Mouse (Mus musculus) intestine, postnatal 0 days (tissue): ENCODE measurements around the gene Snrpa1. TPM values are rescaled to one million over a fixed set of nuclear protein-coding genes. Genes with fewer than 3 reads are reported as not detected.
A peak's percentile ranks its signal among the peaks of the same experiment; 100 is the strongest.

Experiments used
- ATAC-seq: fragments of 200-750 bp; cut with Nextera tagmentation; 2 replicates; pipeline ENCODE4 v1.8.0; 2017; ENCODE audit warnings: mild to moderate bottlenecking, moderate TSS enrichment, moderate library complexity
- H3K27ac ChIP-seq: fragments of 300-500 bp; sonication (generic); 2 replicates; pipeline ENCODE4 v1.5.1; 2014; ENCODE audit warnings: mild to moderate bottlenecking, low read depth, low read length, moderate library complexity
- H3K27me3 ChIP-seq: fragments of 300-500 bp; sonication (generic); replicated peaks from 2 replicates; pipeline ENCODE4 v1.6.1; 2014; ENCODE audit warnings: low read length, mixed read lengths; ENCODE audit not compliant: control insufficient read depth, insufficient read depth
- H3K36me3 ChIP-seq: fragments of 300-500 bp; sonication (generic); 2 replicates; pipeline ENCODE4 v1.6.1; 2014; ENCODE audit warnings: mild to moderate bottlenecking, moderate library complexity; ENCODE audit not compliant: control insufficient read depth, insufficient read depth
- H3K4me1 ChIP-seq: fragments of 300-500 bp; sonication (generic); replicated peaks from 2 replicates; pipeline ENCODE4 v1.6.1; 2014; ENCODE audit warnings: antibody characterized with exemption, low read length, mixed read lengths; ENCODE audit not compliant: control insufficient read depth, insufficient read depth
- H3K4me2 ChIP-seq: fragments of 300-500 bp; sonication (generic); replicated peaks from 2 replicates; pipeline ENCODE4 v1.6.1; 2014; ENCODE audit warnings: low read depth, mild to moderate bottlenecking, moderate library complexity
- H3K4me3 ChIP-seq: fragments of 300-500 bp; sonication (generic); 2 replicates; pipeline ENCODE4 v1.5.1; 2014; ENCODE audit warnings: low read depth, low read length
- H3K9ac ChIP-seq: fragments of 300-500 bp; sonication (generic); 2 replicates; pipeline ENCODE4 v1.6.1; 2014; ENCODE audit warnings: mild to moderate bottlenecking, low read depth, low read length
- H3K9me3 ChIP-seq: fragments of 300-500 bp; sonication (generic); 2 replicates; pipeline ENCODE4 v1.6.1; 2016; ENCODE audit warnings: mixed run types; ENCODE audit not compliant: control insufficient read depth
- CTCF ChIP-seq: sonication (generic); IDR thresholded peaks from 2 replicates; pipeline ENCODE4 v1.5.1; 2016; ENCODE audit warnings: low read depth, mild to moderate bottlenecking, control low read depth, antibody characterized with exemption, moderate library complexity
- WGBS: fragments of 180-500 bp; shearing (Covaris S2); extraction: QIAGEN DNeasy Blood & Tissue Kit; methylation state at CpG from one replicate; pipeline ENCODE4 v1.1.7; 2014; 5-methylcytosine and 5-hydroxymethylcytosine counted together
- polyA plus RNA-seq: library from polyadenylated mRNA; unstranded; fragments of >200 nt; fragmentation: Nextera tagmentation; extraction: Ambion mirVana; gene quantifications from 2 replicates; pipeline ENCODE4 v1.2.1, GENCODE M21; 2015

Gene Snrpa1
- polyA plus RNA-seq, 1 experiment from 2014 or later, result 66.1 TPM

GRCm38 (mm10) chr7:66038730-66039129 is 20.1 kb upstream of the Snrpa1 start:
- H3K4me1 ChIP-seq, result no peaks in the 10 kb centered on the region
- no peak overlapping the region for H3K9ac ChIP-seq
- H3K27me3 ChIP-seq, result no peaks in the 10 kb centered on the region
- ATAC-seq, result no peak
- H3K9me3 ChIP-seq, result no peaks in the 10 kb centered on the region
- H3K4me2 ChIP-seq, result no peak overlapping the region
- no peak overlapping the region for H3K4me3 ChIP-seq
- no peaks in the 10 kb centered on the region for H3K36me3 ChIP-seq
- WGBS, result 84% methylated on average over 11 of the region's 11 CpGs
- H3K27ac ChIP-seq, result no peak overlapping the region
- no peak for TF ChIP-seq CTCF

- 79% methylated on average over 18 of the region's 18 CpGs for WGBS
- no peaks in the 10 kb centered on the region for H3K9me3 ChIP-seq
- ATAC-seq, result no peak
- H3K4me1 ChIP-seq, result no peaks in the 10 kb centered on the region
- no peaks in the 10 kb centered on the region for H3K36me3 ChIP-seq
- H3K27me3 ChIP-seq, result no peaks in the 10 kb centered on the region
- no peak overlapping the region for H3K4me3 ChIP-seq
- no peak overlapping the region for H3K27ac ChIP-seq
- no peak overlapping the region for H3K9ac ChIP-seq
- H3K4me2 ChIP-seq, result no peak overlapping the region
- no peak for TF ChIP-seq CTCF
Measured at GRCm38 (mm10) chr7:66040026-66040814, 18.6 kb upstream of the Snrpa1 start.

GRCm38 (mm10) chr7:66043552-66044459 is 15.0 kb upstream of the Snrpa1 start, which contains the start of gene Gm45213:
Gene Gm45213, plus strand, starts transcription at chr7:66043602.
- H3K4me3 ChIP-seq, result no peak within 1 kb of the TSS
- 75% methylated on average over 10 of the region's 10 CpGs for WGBS
- H3K4me2 ChIP-seq, result no peak within 1 kb of the TSS
- H3K36me3 ChIP-seq, result no peaks in the 10 kb centered on the region
- no peaks in the 10 kb centered on the region for H3K4me1 ChIP-seq
- TF ChIP-seq CTCF, result no peak
- no peak within 1 kb of the TSS for H3K9ac ChIP-seq
- ATAC-seq, result no peak
- H3K27ac ChIP-seq, result no peak within 1 kb of the TSS
- H3K9me3 ChIP-seq, result no peaks in the 10 kb centered on the region
- no peaks in the 10 kb centered on the region for H3K27me3 ChIP-seq

- no peak for TF ChIP-seq CTCF
- H3K27ac ChIP-seq, result no peak overlapping the region
- H3K9me3 ChIP-seq, result no peaks in the 10 kb centered on the region
- WGBS, result 46% methylated on average over 9 of the region's 9 CpGs
- no peak overlapping the region for H3K9ac ChIP-seq
- no peak overlapping the region for H3K4me2 ChIP-seq
- ATAC-seq, result no peak
- H3K27me3 ChIP-seq, result no peaks in the 10 kb centered on the region
- H3K4me1 ChIP-seq, result no peaks in the 10 kb centered on the region
- no peak overlapping the region for H3K4me3 ChIP-seq
- no peaks in the 10 kb centered on the region for H3K36me3 ChIP-seq
Measured at GRCm38 (mm10) chr7:66044617-66045016, 14.2 kb upstream of the Snrpa1 start.

- no peak overlapping the region for H3K27ac ChIP-seq
- no peak overlapping the region for H3K4me2 ChIP-seq
- WGBS, result 60% methylated on average over 17 of the region's 17 CpGs
- no peaks in the 10 kb centered on the region for H3K9me3 ChIP-seq
- no peak overlapping the region for H3K4me3 ChIP-seq
- no peak overlapping the region for H3K9ac ChIP-seq
- no peaks in the 10 kb centered on the region for H3K27me3 ChIP-seq
- no peak for TF ChIP-seq CTCF
- H3K36me3 ChIP-seq, result no peaks in the 10 kb centered on the region
- H3K4me1 ChIP-seq, result no peaks in the 10 kb centered on the region
- ATAC-seq, result 0 out of 2 replicates have a peak, but pooled peaks have one; percentile 31
Measured at GRCm38 (mm10) chr7:66046921-66047918, 11.6 kb upstream of the Snrpa1 start.
